Mouse (Mus musculus) thymus, adult 2 months (tissue): ENCODE results near the gene Skap1. TPM values are rescaled to one million over a fixed set of nuclear protein-coding genes. Genes with fewer than 3 reads are reported as not detected.
A peak's percentile ranks its signal among the peaks of the same experiment; 100 is the strongest.

Experiments
- DNase-seq: peaks from one replicate; pipeline ENCODE4 v3.0.0; 2021
- H3K27ac ChIP-seq: fragments of 200-500 bp; 2 replicates; pipeline ENCODE4 v1.5.1; 2012; ENCODE audit warnings: low read length, control low read depth; ENCODE audit not compliant: control insufficient read depth, insufficient read depth
- H3K27me3 ChIP-seq: fragments of 200-500 bp; 2 replicates; pipeline ENCODE4 v1.6.1; 2012; ENCODE audit warnings: mild to moderate bottlenecking, low read length, moderate library complexity, mixed read lengths; ENCODE audit not compliant: control insufficient read depth, insufficient read depth
- H3K36me3 ChIP-seq: fragments of 200-500 bp; 2 replicates; pipeline ENCODE4 v1.6.1; 2012; ENCODE audit warnings: mild to moderate bottlenecking, low read length, moderate library complexity; ENCODE audit not compliant: control insufficient read depth, insufficient read depth
- H3K4me1 ChIP-seq: fragments of 200-500 bp; replicated peaks from 2 replicates; pipeline ENCODE4 v1.6.1; 2012; ENCODE audit warnings: low read length; ENCODE audit not compliant: control insufficient read depth, insufficient read depth
- H3K4me3 ChIP-seq: fragments of 200-500 bp; 2 replicates; pipeline ENCODE4 v1.5.1; 2012; ENCODE audit warnings: mild to moderate bottlenecking, low read length, control low read depth, moderate library complexity; ENCODE audit not compliant: control insufficient read depth, insufficient read depth
- CTCF ChIP-seq: fragments of 200-500 bp; IDR thresholded peaks from 2 replicates; pipeline ENCODE4 v1.5.1; 2012; ENCODE audit warnings: mild to moderate bottlenecking, control low read depth, low read length, moderate library complexity, borderline replicate concordance; ENCODE audit not compliant: control insufficient read depth, poor library complexity, insufficient read depth; ENCODE audit errors: extremely low read depth
- POLR2A ChIP-seq: fragments of 200-500 bp; IDR thresholded peaks from 2 replicates; pipeline ENCODE4 v1.6.1; 2012; ENCODE audit warnings: mild to moderate bottlenecking, low read length, control low read depth, moderate library complexity; ENCODE audit not compliant: control insufficient read depth, poor library complexity, insufficient read depth; ENCODE audit errors: extremely low read depth
- WGBS: fragments of 180-500 bp; shearing (Covaris S2); methylation state at CpG from one replicate; pipeline ENCODE4 v1.1.7; 2018; 5-methylcytosine and 5-hydroxymethylcytosine counted together
- polyA plus RNA-seq: library from polyadenylated mRNA; depleted of rRNA; stranded (reverse); fragments of >200 nt; gene quantifications from 2 replicates; pipeline ENCODE4 v1.2.3, GENCODE M21; 2012

Skap1 gene
- polyA plus RNA-seq, 1 experiment, result 205 TPM

DNA sequence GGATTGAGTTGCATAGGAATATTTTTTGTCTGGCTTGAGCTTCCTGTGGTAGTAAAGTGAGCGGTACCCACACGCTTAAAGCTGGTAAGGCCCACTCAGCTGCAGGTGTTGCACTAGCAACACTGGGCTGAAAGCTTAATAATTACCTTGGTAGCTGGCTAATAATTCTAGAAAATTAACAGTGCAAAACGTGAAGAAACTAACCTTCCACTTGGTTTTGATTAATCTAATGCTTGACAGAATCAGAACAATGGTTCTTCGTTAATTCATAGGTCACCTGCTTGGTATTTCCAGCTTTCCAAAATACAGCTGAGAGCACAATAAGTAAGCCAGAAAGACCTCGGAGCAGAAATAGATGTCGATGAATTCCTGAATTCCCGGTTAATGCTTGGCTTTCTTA lies 78.2 kb downstream of the Skap1 start:
- TF ChIP-seq POLR2A (no peak), CTCF (no peak)
- no peak for DNase-seq
- H3K27ac ChIP-seq, result no peak overlapping the region
- H3K4me3 ChIP-seq, result no peak overlapping the region
- H3K27me3 ChIP-seq, result no peaks in the 10 kb centered on the region
- H3K4me1 ChIP-seq, result no peaks in the 10 kb centered on the region
- 96% methylated on average over 7 of the region's 7 CpGs for WGBS
- peaks cover 43% of the 10 kb centered on the region for H3K36me3 ChIP-seq

DNA sequence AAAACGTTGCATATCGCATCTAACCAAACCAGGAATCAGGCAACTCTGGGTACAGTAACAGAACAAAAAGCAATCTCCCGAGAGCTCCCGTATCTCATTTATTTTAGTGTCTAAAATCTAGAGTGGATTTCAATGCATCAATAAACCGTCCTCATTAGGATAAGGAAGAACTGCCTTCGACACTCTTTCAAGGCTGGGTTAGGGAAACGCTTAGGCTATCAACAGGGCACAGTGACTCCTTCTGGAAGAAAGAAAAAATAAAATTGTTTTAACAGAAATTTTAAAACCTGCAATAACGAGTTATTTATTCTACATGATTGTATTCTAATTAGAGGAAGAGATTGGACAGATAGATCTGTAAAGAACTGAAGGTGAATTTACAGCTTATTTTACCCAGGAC lies 82.0 kb downstream of the Skap1 start:
- Histone ChIP-seq H3K36me3 (peaks cover 20% of the 10 kb centered on the region), H3K27ac (no peak overlapping the region), H3K27me3 (no peaks in the 10 kb centered on the region), H3K4me1 (no peaks in the 10 kb centered on the region), H3K4me3 (no peak overlapping the region)
- DNase-seq, result no peak
- 73% methylated on average over 8 of the region's 8 CpGs for WGBS
- TF ChIP-seq POLR2A, result no peak
- no peak for TF ChIP-seq CTCF

DNA sequence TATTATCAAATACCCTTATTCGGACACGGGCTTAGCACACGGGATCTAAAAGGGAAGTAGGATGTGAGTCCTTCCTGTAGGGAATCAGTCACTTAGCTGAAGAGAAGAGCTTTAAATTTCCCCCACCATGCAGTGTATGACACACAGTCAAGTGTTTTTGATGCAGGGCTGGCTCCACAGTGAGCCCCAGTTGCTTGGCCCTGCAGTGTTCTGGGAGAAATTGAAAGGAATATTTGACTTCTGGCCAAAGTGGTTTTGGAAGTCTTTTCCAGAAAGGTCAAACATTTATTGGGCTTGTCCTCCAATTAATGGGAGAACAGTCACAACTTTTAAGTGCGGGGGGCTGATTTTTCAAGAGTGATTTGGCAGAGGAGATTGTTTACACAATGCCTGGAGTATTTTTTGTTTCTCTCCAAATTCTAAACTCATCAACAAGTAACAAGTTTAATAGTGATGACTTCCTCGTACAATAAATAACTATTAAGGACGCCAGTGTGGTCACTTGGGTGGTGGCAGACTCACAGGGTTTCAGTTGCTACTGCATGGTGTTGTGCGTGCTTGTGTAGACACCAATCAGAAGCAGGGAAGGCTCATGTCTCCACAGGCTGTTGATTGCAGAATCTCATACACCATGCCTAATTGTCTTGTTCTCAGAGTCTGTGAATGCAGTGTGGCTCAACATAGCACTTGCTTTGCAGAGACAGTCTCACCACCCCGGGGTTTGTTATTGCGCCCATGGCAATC lies 86.7 kb downstream of the Skap1 start:
- Histone ChIP-seq H3K36me3 (peaks cover 7% of the 10 kb centered on the region), H3K27me3 (no peaks in the 10 kb centered on the region), H3K4me1 (no peaks in the 10 kb centered on the region), H3K4me3 (no peak overlapping the region), H3K27ac (no peak overlapping the region)
- TF ChIP-seq POLR2A (no peak), CTCF (no peak)
- no peak for DNase-seq
- 81% methylated on average over 9 of the region's 9 CpGs for WGBS

DNA sequence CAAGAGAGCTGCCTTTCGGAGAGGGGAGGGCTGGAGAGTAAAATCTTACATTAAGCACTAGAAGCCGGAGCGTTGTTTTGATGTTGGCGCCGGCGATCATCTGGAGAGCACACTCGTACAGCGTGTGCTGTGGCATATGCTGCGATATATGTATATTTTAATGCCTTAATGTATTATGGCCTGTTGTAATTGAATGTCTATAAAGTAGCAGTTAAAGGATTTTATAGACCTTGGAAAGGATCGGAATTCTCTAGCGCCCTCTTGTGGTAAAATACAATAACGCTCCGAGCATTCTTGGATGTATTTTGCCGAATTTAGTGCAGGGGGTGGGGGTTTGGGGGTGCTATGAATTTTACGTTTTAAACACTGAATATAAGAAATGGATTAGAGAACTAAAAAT lies 88.7 kb downstream of the Skap1 start:
- H3K27me3 ChIP-seq, result no peaks in the 10 kb centered on the region
- WGBS, result 27% methylated on average over 15 of the region's 15 CpGs
- H3K27ac ChIP-seq, result no peak overlapping the region
- peak; percentile 46 for DNase-seq
- H3K4me1 ChIP-seq, result no peaks in the 10 kb centered on the region
- TF ChIP-seq CTCF, result no peak
- no peak for TF ChIP-seq POLR2A
- H3K4me3 ChIP-seq, result no peak overlapping the region
- no peaks in the 10 kb centered on the region; the same call in none of the 2 replicates for H3K36me3 ChIP-seq

DNA sequence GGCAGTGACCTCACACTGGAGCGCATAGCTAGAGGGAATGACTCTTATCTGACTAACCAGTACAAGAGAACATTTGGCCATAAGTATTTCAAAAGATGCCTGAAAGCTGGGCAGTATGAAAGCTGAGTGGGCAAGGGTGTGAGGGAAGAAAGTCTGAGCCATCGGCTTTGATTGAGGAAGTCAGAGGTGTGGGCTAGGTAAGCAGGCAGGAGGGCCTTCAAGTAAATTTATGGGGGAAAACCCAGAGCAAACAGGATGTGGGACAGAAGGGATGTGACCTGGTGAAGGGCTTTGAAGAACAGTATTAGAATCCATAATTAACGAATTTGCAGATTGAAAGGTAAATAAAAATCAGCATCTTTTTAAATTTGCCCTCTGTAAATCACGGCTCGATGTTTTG lies 95.8 kb downstream of the Skap1 start:
- DNase-seq, result no peak
- Histone ChIP-seq H3K4me3 (no peak overlapping the region), H3K4me1 (no peaks in the 10 kb centered on the region), H3K27ac (no peak overlapping the region), H3K27me3 (no peaks in the 10 kb centered on the region), H3K36me3 (no peaks in the 10 kb centered on the region)
- no peak for TF ChIP-seq CTCF
- no peak for TF ChIP-seq POLR2A
- 57% methylated on average over 5 of the region's 5 CpGs for WGBS

- no peaks in the 10 kb centered on the region for H3K36me3 ChIP-seq
- H3K4me1 ChIP-seq, result no peaks in the 10 kb centered on the region
- H3K27ac ChIP-seq, result no peak overlapping the region
- DNase-seq, result no peak
- no peak for TF ChIP-seq POLR2A
- no peak for TF ChIP-seq CTCF
- 82% methylated on average over 1 of the region's 1 CpGs for WGBS
- H3K27me3 ChIP-seq, result no peaks in the 10 kb centered on the region
- H3K4me3 ChIP-seq, result no peak overlapping the region
Observed at GRCm38 (mm10) chr11:96564088-96564487, 99.7 kb downstream of the Skap1 start.
